Mouse (Mus musculus): ENCODE measurements around the gene Tinagl1.
A peak's percentile ranks its signal among the peaks of the same experiment; 100 is the strongest.

Gene Tinagl1

DNA sequence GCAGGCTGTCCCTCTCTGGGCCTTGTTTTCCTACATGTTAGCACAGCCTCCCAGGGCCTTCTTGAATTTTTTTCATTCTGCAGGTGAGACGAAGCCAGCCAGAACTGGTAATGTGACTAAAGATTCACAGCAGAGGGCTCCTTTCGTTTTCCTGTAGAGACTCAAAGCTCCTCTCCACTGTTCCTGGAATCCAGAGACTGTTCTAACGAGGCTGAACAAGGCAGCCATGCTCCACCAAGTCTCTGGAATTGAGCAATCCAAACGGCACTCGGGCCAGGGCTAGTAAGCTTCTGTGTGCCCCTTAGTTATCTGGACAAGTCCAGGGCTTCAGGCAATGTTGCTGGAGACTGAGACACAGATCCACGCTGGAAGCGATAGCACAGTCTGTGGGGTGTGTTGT lies 2.6 kb upstream of the Tinagl1 start:
- no peak for DNase-seq (ENCODE audit: low spot score)

- no peak for DNase-seq (ENCODE audit: low spot score)
Observed at GRCm38 (mm10) chr4:130177087-130177486, 2.2 kb upstream of the Tinagl1 start.

DNA sequence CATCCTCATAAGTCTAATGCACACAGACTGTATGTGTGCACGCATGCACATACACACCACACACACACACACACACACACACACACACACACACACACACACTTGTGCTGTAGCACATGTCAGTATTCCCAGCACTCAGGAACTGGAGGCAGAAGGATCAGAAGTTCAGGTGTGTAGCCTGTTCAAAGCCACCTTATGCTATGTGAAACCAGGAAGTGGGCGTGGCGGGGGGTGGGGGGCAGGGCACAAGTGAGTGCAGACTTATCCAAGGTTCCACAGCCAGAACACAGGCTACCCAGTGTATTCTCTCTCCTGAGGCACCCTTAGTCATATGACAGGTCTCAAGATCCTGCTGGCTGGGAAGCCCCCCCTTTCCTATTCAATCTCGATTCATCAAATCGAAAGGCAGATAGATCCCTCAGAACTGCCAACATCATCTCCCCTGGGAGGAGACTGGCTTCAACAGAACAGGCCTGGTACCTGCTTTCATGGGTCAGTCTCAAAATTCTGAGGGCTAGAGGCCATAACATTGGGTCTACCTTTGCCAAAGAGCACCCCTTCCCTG lies 1.3 kb upstream of the Tinagl1 start:
- no peak for DNase-seq (ENCODE audit: low spot score)

DNA sequence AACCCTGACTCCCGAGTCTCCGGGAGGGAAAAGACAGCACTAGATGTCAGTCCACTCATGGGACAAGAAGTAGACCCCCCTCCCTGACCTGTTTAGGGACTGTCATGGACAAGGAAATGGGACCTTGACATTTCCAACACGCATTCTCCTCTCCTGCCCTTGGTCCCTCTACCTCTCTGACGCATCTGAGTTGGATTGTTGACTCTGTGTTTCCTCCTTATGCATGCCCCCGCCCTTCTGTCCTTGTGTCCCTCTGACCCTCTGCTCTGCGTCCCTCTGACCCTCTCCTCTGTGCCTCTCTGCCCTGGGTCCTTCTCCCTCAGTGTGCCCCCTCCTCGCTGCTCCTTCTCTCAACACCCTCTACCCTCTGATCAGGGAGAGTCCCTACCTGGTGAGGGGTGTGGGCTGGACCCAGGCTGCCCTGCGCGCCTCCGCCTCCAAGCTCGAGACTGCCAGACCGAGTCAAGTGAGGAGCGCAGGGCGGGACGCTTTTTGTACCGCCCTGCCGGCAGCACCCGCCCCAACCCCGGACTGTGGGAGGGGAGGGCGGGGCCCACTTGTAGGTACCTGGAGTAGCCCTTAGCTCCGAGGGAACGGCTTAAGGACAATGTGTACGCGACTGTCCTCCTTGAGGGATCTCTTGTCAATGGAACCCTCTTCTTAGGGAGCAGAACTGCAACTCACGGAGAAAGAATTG lies 439 bp downstream of the Tinagl1 start:
- no peak for DNase-seq (ENCODE audit: low spot score)

DNA sequence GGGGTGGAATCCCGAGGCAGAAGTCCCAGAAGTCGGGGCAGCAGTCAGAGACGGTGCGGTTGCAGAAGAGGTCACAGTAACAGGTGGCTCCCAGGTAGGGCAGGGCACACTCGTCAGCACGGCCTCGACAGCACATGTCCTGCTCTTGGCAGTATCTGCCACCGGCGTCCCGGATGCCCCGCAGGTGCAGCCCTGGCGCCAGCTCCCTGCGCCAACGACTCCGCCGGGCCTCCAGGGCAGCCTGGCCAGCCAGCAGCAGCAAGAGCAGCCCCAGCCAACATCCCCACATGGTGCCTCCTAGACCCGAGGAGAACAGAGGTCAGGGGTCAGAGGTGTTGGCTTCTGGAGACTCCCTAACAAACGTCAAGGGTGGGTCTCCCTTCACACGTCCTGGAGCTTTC lies 1.0 kb downstream of the Tinagl1 start:
- no peak for DNase-seq (ENCODE audit: low spot score)

DNA sequence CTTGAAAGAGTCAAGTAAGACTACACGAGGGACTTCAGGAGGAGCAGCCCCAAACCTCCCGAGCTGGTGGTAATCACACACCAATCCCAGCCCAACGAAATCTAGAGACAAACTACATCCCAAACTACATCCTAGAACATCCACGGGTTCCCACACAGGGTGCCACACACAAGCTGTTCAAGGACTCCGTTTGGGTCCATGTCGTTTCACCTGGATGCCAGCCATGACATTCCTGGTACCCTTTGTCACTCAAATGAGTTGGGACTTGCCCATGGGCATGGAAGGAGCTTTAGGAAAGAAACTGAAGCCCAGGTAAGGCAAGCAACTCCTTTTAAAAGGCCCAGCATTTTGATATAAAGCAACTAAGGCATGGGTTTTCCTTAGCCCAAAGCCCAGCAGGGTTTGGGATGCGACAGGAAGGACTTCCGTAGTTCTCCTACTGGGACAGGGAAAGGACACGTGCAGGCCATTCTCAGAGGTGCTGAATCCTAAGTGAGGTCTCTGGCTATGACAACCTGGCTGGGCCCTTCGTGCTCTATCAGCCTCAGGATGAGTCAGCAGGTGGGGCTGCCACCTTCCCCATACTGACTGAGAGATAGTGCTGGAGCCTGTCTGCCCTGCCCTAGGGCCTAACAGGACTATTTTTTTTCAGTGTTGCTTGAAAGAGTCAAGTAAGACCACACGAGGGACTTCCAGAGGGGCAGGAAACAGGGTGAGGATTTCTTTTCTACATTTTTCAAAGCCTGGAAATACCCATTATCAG lies 1.7 kb downstream of the Tinagl1 start:
- no peak for DNase-seq (ENCODE audit: low spot score)

GRCm38 (mm10) chr4:130171951-130172765 lies 2.8 kb downstream of the Tinagl1 start:
- DNase-seq (ENCODE audit: low spot score), result no peak

DNA sequence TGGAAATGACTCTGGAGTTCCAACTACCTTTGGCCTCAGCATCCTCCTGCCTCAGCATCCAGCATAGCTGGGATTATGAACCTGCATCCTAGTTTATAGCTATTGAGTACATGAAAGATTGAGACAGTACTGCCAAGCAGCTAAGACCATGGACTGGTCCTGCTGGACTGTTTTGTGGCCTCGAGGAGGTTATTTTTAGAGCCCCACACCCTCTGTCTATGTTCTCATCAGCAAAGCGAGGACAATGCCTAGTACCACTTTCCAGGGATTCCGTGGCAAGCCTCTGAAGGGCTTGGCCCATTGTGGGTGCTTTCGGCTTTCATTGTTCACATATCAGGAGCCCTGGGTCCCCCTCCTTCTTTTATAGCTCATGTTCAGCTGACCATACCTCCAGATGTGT lies 4.6 kb downstream of the Tinagl1 start:
- DNase-seq (ENCODE audit: low spot score), result no peak

- no peak for DNase-seq (ENCODE audit: low spot score)
Observed at GRCm38 (mm10) chr4:130169411-130169971, 5.4 kb downstream of the Tinagl1 start.

GRCm38 (mm10) chr4:130168280-130169183 lies 6.4 kb downstream of the Tinagl1 start:
- DNase-seq (ENCODE audit: low spot score), result peak; percentile 27

- no peak for DNase-seq (ENCODE audit: low spot score)
Observed at GRCm38 (mm10) chr4:130167814-130168213, 7.1 kb downstream of the Tinagl1 start.

GRCm38 (mm10) chr4:130167321-130167720 lies 7.6 kb downstream of the Tinagl1 start:
- DNase-seq (ENCODE audit: low spot score), result no peak

GRCm38 (mm10) chr4:130166592-130166991 lies 8.3 kb downstream of the Tinagl1 start:
- DNase-seq (ENCODE audit: low spot score), result no peak

GRCm38 (mm10) chr4:130166061-130166460 lies 8.9 kb downstream of the Tinagl1 start:
- DNase-seq (ENCODE audit: low spot score), result no peak

GRCm38 (mm10) chr4:130164121-130164520 lies 10.8 kb downstream of the Tinagl1 start:
- no peak for DNase-seq (ENCODE audit: low spot score)

DNA sequence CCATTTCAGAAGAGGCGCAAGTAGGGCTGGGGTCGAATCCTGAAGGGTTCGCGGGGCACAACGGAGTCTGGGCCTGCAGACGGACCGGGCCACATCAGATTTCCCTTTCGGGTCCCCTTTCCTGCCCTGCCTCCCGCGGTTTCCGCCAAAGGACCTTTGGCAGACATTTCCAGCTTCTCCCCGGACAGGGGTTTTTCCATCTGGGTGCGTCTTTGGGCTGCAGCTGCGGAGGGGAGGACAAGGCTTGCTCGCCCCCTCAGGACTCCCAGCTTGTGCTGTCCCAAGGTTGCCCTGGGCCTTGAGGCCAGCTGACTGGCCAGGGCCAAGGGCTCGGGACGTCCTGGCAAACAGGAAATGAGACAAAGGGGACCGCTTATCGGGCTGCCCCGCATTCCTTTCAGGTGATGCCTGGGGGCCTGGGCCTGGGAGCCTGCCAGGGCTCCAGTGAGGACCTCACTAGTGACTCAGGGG lies 11.5 kb downstream of the Tinagl1 start:
- no peak for DNase-seq (ENCODE audit: low spot score)

DNA sequence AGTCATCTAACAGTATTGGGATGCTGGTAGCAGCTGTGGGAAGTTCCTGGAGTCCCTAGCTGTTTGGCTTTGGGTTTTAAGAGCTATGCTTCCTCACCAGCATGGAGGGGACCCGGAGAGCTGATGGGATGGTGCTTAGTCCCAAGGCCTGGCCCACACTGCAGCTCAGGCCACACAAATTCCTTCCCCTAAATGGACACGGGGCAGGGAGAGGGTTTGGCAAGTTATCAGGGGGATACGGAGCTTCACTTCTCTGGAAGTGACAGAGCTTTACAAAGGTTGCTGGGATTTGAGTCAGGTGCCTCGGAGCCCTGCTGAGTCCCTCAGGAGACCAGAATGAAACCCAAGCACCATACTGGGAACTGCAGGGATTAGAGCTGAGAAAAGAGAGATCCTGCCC lies 13.6 kb downstream of the Tinagl1 start:
- no peak for DNase-seq (ENCODE audit: low spot score)

DNA sequence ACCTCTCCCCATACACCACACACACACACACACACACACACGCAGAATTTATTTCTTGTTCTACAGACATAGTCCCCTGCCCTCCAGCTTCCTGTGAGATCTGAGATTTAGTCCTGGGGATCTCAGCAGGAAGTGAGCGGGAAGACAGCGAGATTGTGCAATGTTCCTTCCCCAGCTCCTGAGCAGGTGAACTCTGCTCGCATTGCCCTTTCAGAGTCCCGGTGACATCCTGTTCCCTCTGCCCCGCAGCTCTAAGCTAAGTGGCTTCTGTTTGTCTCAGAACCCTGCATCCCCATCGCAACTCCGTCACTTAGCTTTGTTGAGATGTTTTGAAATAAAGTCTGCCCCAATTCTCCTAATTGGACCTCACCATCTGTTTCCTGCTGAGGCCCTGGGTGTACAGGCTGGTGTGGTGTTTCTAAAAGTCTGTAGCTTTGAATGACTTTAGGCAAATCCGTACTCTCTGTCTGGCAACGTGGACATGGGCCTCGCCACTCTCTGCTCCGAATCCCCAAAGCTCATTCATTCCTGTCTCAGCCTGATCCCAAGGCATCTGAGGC lies 18.0 kb downstream of the Tinagl1 start:
- DNase-seq (ENCODE audit: low spot score), result no peak

- DNase-seq (ENCODE audit: low spot score), result no peak
Observed at GRCm38 (mm10) chr4:130154250-130154649, 20.7 kb downstream of the Tinagl1 start.

DNA sequence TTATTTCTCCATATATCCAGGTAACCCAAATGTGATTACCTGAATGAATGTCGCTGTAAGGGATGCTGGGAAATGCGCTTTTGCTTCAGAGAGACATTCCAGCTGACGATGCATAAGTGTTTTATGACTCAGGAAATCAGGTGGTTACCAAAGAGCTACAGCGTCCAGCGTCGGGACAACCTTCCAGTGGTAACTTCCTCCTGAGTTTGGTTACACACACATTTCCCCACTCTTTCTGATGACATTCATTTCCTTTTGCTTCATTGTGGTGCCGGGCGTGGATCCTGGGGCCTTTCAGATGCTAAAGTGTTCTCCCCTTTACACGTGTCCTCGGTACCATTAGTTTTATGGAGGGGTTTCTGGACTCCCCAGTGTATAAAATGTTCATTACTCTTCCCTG lies 26.5 kb downstream of the Tinagl1 start:
- no peak for DNase-seq (ENCODE audit: low spot score)

GRCm38 (mm10) chr4:130141786-130142185 lies 33.1 kb downstream of the Tinagl1 start:
- no peak for DNase-seq (ENCODE audit: low spot score)
